Mouse (Mus musculus): ENCODE results near the gene Iqgap3.

The Iqgap3 gene

GRCm38 (mm10) chr3:88150999-88151364, 69.2 kb downstream of the Iqgap3 start:
- DNase-seq: no peak

- peak; percentile 39 for DNase-seq
Observed at GRCm38 (mm10) chr3:88152056-88152455, 70.3 kb downstream of the Iqgap3 start.

- no peak for DNase-seq
Observed at GRCm38 (mm10) chr3:88153290-88154011, 71.7 kb downstream of the Iqgap3 start.

- no peak for DNase-seq
Observed at GRCm38 (mm10) chr3:88154236-88154635, 72.5 kb downstream of the Iqgap3 start.

- no peak for DNase-seq
Observed at GRCm38 (mm10) chr3:88156817-88157216, 75.0 kb downstream of the Iqgap3 start.

- peak; percentile 76 for DNase-seq
Observed at GRCm38 (mm10) chr3:88157771-88158597, 76.2 kb downstream of the Iqgap3 start.

GRCm38 (mm10) chr3:88158991-88159390, 77.2 kb downstream of the Iqgap3 start:
- DNase-seq: no peak

- no peak for DNase-seq
Observed at GRCm38 (mm10) chr3:88160856-88161255, 79.1 kb downstream of the Iqgap3 start.

GRCm38 (mm10) chr3:88162259-88162658, 80.5 kb downstream of the Iqgap3 start:
- DNase-seq: no peak

- DNase-seq: no peak
Observed at GRCm38 (mm10) chr3:88162811-88163210, 81.0 kb downstream of the Iqgap3 start.

- no peak for DNase-seq
Observed at GRCm38 (mm10) chr3:88163847-88164246, 82.1 kb downstream of the Iqgap3 start.

- no peak for DNase-seq
Observed at GRCm38 (mm10) chr3:88164263-88164662, 82.5 kb downstream of the Iqgap3 start.

- DNase-seq: peak; percentile 56
Observed at GRCm38 (mm10) chr3:88166056-88166455, 84.3 kb downstream of the Iqgap3 start.

- DNase-seq: no peak
Observed at GRCm38 (mm10) chr3:88170361-88170760, 88.6 kb downstream of the Iqgap3 start.
